Mouse (Mus musculus) right cerebral cortex, postnatal 25 days (tissue): ENCODE data around the gene Phka2.

Experiments used
- DNase-seq: peaks from one replicate; pipeline ENCODE4 v3.0.0; 2022

Gene Phka2

DNA sequence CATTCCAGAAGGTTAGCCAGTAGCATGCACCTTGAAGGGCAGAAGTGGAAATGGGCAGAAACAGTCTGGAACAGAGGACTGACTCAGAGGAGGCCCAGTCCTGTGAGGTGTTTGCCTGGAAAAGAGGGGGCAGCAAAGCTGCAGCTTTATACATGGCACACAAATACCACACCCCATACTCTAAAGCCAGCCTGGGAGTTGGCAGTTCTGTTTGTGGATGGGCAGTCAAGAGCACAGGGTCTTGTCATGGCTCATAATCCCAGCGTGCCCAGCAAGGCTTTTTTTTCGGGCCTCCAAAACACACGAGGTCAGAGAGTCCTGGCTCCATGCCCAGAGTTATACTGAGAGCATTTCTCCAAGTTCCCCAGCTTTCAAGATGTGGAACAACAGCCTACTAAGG is 99.1 kb downstream of the Phka2 start:
- DNase-seq = no peak

- DNase-seq = no peak
These were observed 100.8 kb downstream of the Phka2 start for GRCm38 (mm10) chrX:160602770-160603169.

DNA sequence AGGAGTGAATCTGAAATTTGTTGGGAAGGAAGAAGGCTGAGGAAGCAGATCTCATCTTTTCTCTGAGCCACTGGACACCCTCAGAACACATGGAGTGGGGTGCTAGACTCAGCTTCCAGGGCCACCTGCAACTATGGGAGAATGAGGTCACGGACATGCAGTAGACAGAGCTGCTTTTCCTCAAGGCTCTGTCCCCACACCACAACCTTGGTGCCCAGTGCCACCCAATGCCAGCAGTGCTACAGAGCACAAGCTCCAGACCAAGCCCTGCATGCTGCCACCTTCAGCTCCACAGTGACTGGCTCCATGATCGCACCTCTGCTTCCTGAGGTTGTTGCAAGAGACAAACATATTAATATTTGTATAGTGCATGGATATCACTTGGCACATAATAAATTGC is 101.3 kb downstream of the Phka2 start:
- no peak for DNase-seq

GRCm38 (mm10) chrX:160603981-160604541 is 102.1 kb downstream of the Phka2 start:
- DNase-seq = peak; percentile 57

GRCm38 (mm10) chrX:160609849-160610248 is 107.9 kb downstream of the Phka2 start:
- DNase-seq = no peak

GRCm38 (mm10) chrX:160610482-160610881 is 108.5 kb downstream of the Phka2 start:
- DNase-seq = no peak

- no peak for DNase-seq
These were observed 109.1 kb downstream of the Phka2 start for GRCm38 (mm10) chrX:160610882-160611644.
